Mouse (Mus musculus): ENCODE measurements around the gene Pakap.
A peak's percentile ranks its signal among the peaks of the same experiment; 100 is the strongest.

Pakap gene

GRCm38 (mm10) chr4:57575686-57576085, 7.7 kb downstream of the Pakap start:
- DNase-seq = no peak

- no peak for DNase-seq
Measured at GRCm38 (mm10) chr4:57576095-57576494, 8.1 kb downstream of the Pakap start.

GRCm38 (mm10) chr4:57579683-57580082, 11.7 kb downstream of the Pakap start:
- DNase-seq = no peak

GRCm38 (mm10) chr4:57585281-57585800, 17.4 kb downstream of the Pakap start:
- no peak for DNase-seq

- no peak for DNase-seq
Measured at GRCm38 (mm10) chr4:57586933-57587658, 19.1 kb downstream of the Pakap start.

- DNase-seq = no peak
Measured at GRCm38 (mm10) chr4:57588356-57588755, 20.4 kb downstream of the Pakap start.

GRCm38 (mm10) chr4:57592751-57593150, 24.8 kb downstream of the Pakap start:
- DNase-seq = no peak

GRCm38 (mm10) chr4:57599946-57600345, 32.0 kb downstream of the Pakap start:
- no peak for DNase-seq

- DNase-seq = no peak
Measured at GRCm38 (mm10) chr4:57600685-57601457, 32.9 kb downstream of the Pakap start.

- DNase-seq = no peak
Measured at GRCm38 (mm10) chr4:57601458-57601835, 33.5 kb downstream of the Pakap start.

GRCm38 (mm10) chr4:57601903-57602617, 34.1 kb downstream of the Pakap start:
- DNase-seq = peak; percentile 39

- no peak for DNase-seq
Measured at GRCm38 (mm10) chr4:57606258-57606657, 38.3 kb downstream of the Pakap start.

- peak; percentile 87 for DNase-seq
Measured at GRCm38 (mm10) chr4:57607247-57607942, 39.4 kb downstream of the Pakap start.

- no peak for DNase-seq
Measured at GRCm38 (mm10) chr4:57611303-57612077, 43.5 kb downstream of the Pakap start.

GRCm38 (mm10) chr4:57612716-57613115, 44.7 kb downstream of the Pakap start:
- no peak for DNase-seq

- no peak for DNase-seq
Measured at GRCm38 (mm10) chr4:57614686-57615085, 46.7 kb downstream of the Pakap start.

- DNase-seq = no peak
Measured at GRCm38 (mm10) chr4:57618743-57619142, 50.8 kb downstream of the Pakap start.

- DNase-seq = no peak
Measured at GRCm38 (mm10) chr4:57622816-57623215, 54.8 kb downstream of the Pakap start.

GRCm38 (mm10) chr4:57624819-57625218, 56.8 kb downstream of the Pakap start:
- DNase-seq = no peak

- no peak for DNase-seq
Measured at GRCm38 (mm10) chr4:57625306-57625705, 57.3 kb downstream of the Pakap start.

GRCm38 (mm10) chr4:57625756-57626155, 57.8 kb downstream of the Pakap start:
- DNase-seq = no peak

- DNase-seq = no peak
Measured at GRCm38 (mm10) chr4:57626921-57627320, 58.9 kb downstream of the Pakap start.
